9 mouse cellular contexts compared by ENCODE assay signal in the genomic region with DNA sequence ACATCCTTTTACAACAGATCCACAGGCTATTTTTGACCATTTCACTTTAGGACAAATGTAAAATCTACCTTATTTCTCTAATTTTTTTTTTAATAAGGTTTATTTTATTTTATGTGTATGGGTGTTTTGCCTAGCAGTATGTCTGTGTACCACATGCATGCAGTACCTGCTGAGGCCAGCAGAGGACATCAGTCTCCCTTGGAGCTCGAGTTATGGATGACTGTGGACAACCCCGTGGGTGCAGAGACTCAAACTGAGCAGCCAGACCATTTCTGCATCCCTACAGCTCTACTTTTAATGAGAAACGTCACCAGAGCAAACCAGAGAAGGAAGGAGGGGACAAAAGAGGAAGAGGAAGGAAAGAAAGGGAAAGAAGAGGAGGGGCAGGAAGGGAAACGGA.
DNase-seq lines count a peak whose midpoint lies in the region; ATAC-seq and TF ChIP-seq lines count a peak whose summit lies in the region.
"Had no signal": no experiment of that assay in that cellular context is flagged by ENCODE, and none has a peak within 500 bp of the region (broad histone marks: within the 10 kb centered on the region; RNA-seq: fewer than 3 reads in every experiment).

No protein-coding gene starts in this region.

- H3K36me3 ChIP-seq in hindbrain, embryonic 11.5 days (ENCODE audit: control insufficient read depth, insufficient read depth, low read length) = no peaks in the 10 kb centered on the region
- no peaks in the 10 kb centered on the region for H3K36me3 ChIP-seq in hindbrain, embryonic 14.5 days (replicated peaks; ENCODE audit: control insufficient read depth, insufficient read depth)
- H3K36me3 ChIP-seq in midbrain, embryonic 13.5 days = no peaks in the 10 kb centered on the region
- H3K36me3 ChIP-seq: lung, embryonic 15.5 days had no signal

- no peaks in the 10 kb centered on the region for H3K9me3 ChIP-seq in hindbrain, embryonic 11.5 days (ENCODE audit: control insufficient read depth, low read length)
- 0 out of 2 replicates have a peak, but pooled peaks cover 6% of the 10 kb centered on the region for H3K9me3 ChIP-seq in hindbrain, embryonic 14.5 days (ENCODE audit: control insufficient read depth, low read length)
- no peaks in the 10 kb centered on the region for H3K9me3 ChIP-seq in midbrain, embryonic 13.5 days
- H3K9me3 ChIP-seq: lung, embryonic 15.5 days had no signal

- ATAC-seq in hindbrain, embryonic 11.5 days (ENCODE audit: low FRiP score) = no peak
- no peak for ATAC-seq in hindbrain, embryonic 14.5 days (ENCODE audit: low FRiP score)
- ATAC-seq in midbrain, embryonic 13.5 days = no peak

- no peaks in the 10 kb centered on the region for H3K27me3 ChIP-seq in hindbrain, embryonic 11.5 days (ENCODE audit: control insufficient read depth, insufficient read depth, low read length)
- H3K27me3 ChIP-seq in hindbrain, embryonic 14.5 days (ENCODE audit: control insufficient read depth, insufficient read depth, low read length) = no peaks in the 10 kb centered on the region
- no peaks in the 10 kb centered on the region for H3K27me3 ChIP-seq in midbrain, embryonic 13.5 days
- H3K27me3 ChIP-seq: lung, embryonic 15.5 days had no signal

- H3K4me2 ChIP-seq in hindbrain, embryonic 11.5 days (replicated peaks; ENCODE audit: low read depth, low read length) = no peak overlapping the region
- H3K4me2 ChIP-seq in hindbrain, embryonic 14.5 days (replicated peaks) = no peak overlapping the region
- no peak overlapping the region for H3K4me2 ChIP-seq in midbrain, embryonic 13.5 days (replicated peaks)
- H3K4me2 ChIP-seq: lung, embryonic 15.5 days had no signal

- no peak overlapping the region for H3K9ac ChIP-seq in hindbrain, embryonic 11.5 days (ENCODE audit: low read depth, low read length)
- H3K9ac ChIP-seq in hindbrain, embryonic 14.5 days = no peak overlapping the region
- H3K9ac ChIP-seq in midbrain, embryonic 13.5 days (replicated peaks) = no peak overlapping the region
- H3K9ac ChIP-seq: lung, embryonic 15.5 days had no signal

- no peak for TF ChIP-seq POLR2A in bone marrow, adult 2 months (IDR thresholded peaks at IDR 0.05; ENCODE audit: borderline replicate concordance, control insufficient read depth, low read depth, low read length)

- WGBS in hindbrain, embryonic 11.5 days = 76% methylated on average over 4 of the region's 4 CpGs
- 77% methylated on average over 4 of the region's 4 CpGs for WGBS in hindbrain, embryonic 14.5 days
- 46% methylated on average over 4 of the region's 4 CpGs for WGBS in bone marrow, adult 2 months
- 75% methylated on average over 4 of the region's 4 CpGs for WGBS in midbrain, embryonic 13.5 days

- DNase-seq in hindbrain, embryonic 11.5 days (ENCODE audit: low spot score) = peak; percentile 20
- DNase-seq in hindbrain, embryonic 14.5 days (ENCODE audit: low spot score) = no peak
- DNase-seq in B cell, adult 2 months = peak; percentile 40 to 44
- peak; percentile 24 for DNase-seq in lung, postnatal 36 days
- DNase-seq in layer of hippocampus, postnatal 36 days = no peak
- DNase-seq in ovary, postnatal 10 days (ENCODE audit: low spot score) = no peak

- no peak overlapping the region for H3K27ac ChIP-seq in hindbrain, embryonic 11.5 days (ENCODE audit: low read depth, low read length)
- H3K27ac ChIP-seq in hindbrain, embryonic 14.5 days = no peak overlapping the region
- H3K27ac ChIP-seq in bone marrow, adult 2 months (ENCODE audit: control insufficient read depth, insufficient read depth, low read depth, low read length, poor library complexity) = no peak overlapping the region
- no peak overlapping the region for H3K27ac ChIP-seq in midbrain, embryonic 13.5 days
- H3K27ac ChIP-seq: lung, embryonic 15.5 days had no signal

- peak; percentile 44; the same call in 1 of the 2 replicates for TF ChIP-seq CTCF in bone marrow, adult 2 months (IDR thresholded peaks at IDR 0.05; ENCODE audit: control insufficient read depth, insufficient read depth, low read length)

- H3K4me3 ChIP-seq in hindbrain, embryonic 11.5 days (ENCODE audit: low read depth, low read length) = no peak overlapping the region
- no peak overlapping the region for H3K4me3 ChIP-seq in hindbrain, embryonic 14.5 days (replicated peaks; ENCODE audit: low read length)
- H3K4me3 ChIP-seq in bone marrow, adult 2 months (replicated peaks; ENCODE audit: control insufficient read depth, low read depth, low read length) = no peak overlapping the region
- H3K4me3 ChIP-seq in midbrain, embryonic 13.5 days (replicated peaks) = no peak overlapping the region
- H3K4me3 ChIP-seq: lung, embryonic 15.5 days had no signal

- no peaks in the 10 kb centered on the region for H3K4me1 ChIP-seq in hindbrain, embryonic 11.5 days (replicated peaks; ENCODE audit: control insufficient read depth, insufficient read depth, low read length)
- no peaks in the 10 kb centered on the region for H3K4me1 ChIP-seq in hindbrain, embryonic 14.5 days (replicated peaks; ENCODE audit: control insufficient read depth, insufficient read depth, low read length)
- no peaks in the 10 kb centered on the region for H3K4me1 ChIP-seq in bone marrow, adult 2 months (ENCODE audit: control insufficient read depth, insufficient read depth, low read length)
- no peaks in the 10 kb centered on the region for H3K4me1 ChIP-seq in midbrain, embryonic 13.5 days (replicated peaks)
- H3K4me1 ChIP-seq: lung, embryonic 15.5 days had no signal

Comparison
In these comparisons a context has a peak if more than half of its experiments do, and no peak if none do; other contexts are left out.
1. DNase-seq: peak in hindbrain, embryonic 11.5 days (single experiment), B cell, adult 2 months (2 of 2) and lung, postnatal 36 days (single experiment); none in hindbrain, embryonic 14.5 days (single experiment), layer of hippocampus, postnatal 36 days (0 of 2) and ovary, postnatal 10 days (single experiment).